Comparison of ENCODE assay signal across 9 mouse cellular contexts in the genomic region with DNA sequence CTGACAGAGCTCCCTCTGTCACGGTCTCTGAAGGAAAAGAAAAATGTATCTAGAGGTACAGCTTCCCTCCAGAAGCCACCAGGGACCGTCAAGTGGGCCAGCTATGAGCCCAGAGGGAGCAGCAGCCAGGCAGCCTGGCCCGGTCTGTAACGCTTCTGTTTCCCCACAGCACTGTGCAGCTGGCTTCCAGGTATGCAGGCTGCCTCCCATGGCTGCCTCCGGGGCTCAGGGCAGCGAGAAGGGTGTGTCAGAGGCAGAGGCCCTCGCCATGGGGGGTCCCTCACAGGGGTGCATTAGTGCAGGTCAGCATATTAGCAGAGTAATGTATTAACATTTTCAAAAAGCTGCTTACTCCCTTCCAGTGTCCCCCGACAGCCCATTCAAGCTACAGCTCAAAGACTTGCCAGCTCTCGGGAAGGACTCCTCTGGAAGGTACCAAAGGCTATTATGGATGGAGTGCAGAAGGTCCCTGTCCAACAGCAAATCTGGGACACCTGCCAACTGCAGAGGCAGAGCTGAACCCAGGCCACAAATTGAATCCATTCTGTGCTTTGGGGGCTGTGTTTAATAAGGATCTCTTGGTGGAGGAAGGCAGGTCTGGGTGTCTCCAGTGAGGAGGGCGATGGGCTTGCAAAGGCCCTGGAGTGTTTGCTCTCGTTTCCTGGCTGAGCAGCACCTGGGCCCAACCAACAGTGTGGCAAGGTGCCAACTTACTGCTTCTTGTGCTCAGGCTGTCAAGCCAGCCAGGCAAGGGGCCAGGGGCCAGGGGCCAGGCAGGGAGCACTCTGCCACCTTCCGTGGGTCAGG. TPM values are rescaled to one million over a fixed set of nuclear protein-coding genes. Genes with fewer than 3 reads are reported as not detected.
DNase-seq lines count a peak whose midpoint lies in the region; ATAC-seq and TF ChIP-seq lines count a peak whose summit lies in the region.
"Had no signal": no experiment of that assay in that cellular context is flagged by ENCODE, and none has a peak within 500 bp of the region (broad histone marks: within the 10 kb centered on the region; RNA-seq: fewer than 3 reads in every experiment).

No protein-coding gene starts in this region.

- in situ Hi-C loops in Patski (cut with MboI; ENCODE audit: low pct_unique_long_range_greater_than_20kb) = no loop called here

- H3K36me3 ChIP-seq in liver, embryonic 13.5 days = peaks cover 73% of the 10 kb centered on the region

- POLR2A ChIA-PET in Patski (lab: Charles Lee) = interaction anchor here (1.2 kb wide), 1 partner anchor 10 kb away, joined by 4 read pairs; no protein-coding TSS in a partner anchor

- 82% methylated on average over 12 of the region's 12 CpGs for WGBS in liver, embryonic 13.5 days (ENCODE audit: insufficient replicate concordance)

- no peaks in the 10 kb centered on the region for H3K9me3 ChIP-seq in liver, embryonic 13.5 days (replicated peaks)

- peak; percentile 49 for DNase-seq in gastrocnemius, adult 18-20 months (ENCODE audit: low spot score)
- DNase-seq in gastrocnemius, postnatal 36 days = no peak
- no peak for DNase-seq in Patski (ENCODE audit: low read depth, low spot score)
- peak; percentile 53 for DNase-seq in gastrocnemius, postnatal 14 days
- no peak for DNase-seq in liver, embryonic 13.5 days
- no peak for DNase-seq in embryo, embryonic 11 days
- no peak for DNase-seq in thymus, postnatal 0 days (ENCODE audit: low spot score)
- no peak for DNase-seq in layer of hippocampus, postnatal 25 days (ENCODE audit: extremely low spot score in 1 of 2, low spot score in 1 of 2)

- intact Hi-C loops in gastrocnemius, postnatal 36 days (cut with DNase I) = no loop called here
- intact Hi-C loops in gastrocnemius, postnatal 14 days (cut with DNase I; ENCODE audit: low total_unique reads) = no loop called here

- no peak overlapping the region for H3K4me3 ChIP-seq in liver, embryonic 13.5 days (replicated peaks)
- H3K4me3 ChIP-seq: layer of hippocampus, adult 2 months had no signal

- peaks cover 47% of the 10 kb centered on the region for H3K4me1 ChIP-seq in liver, embryonic 13.5 days (replicated peaks)

- peak overlapping the region; percentile 83 for H3K27ac ChIP-seq in liver, embryonic 13.5 days
- H3K27ac ChIP-seq: layer of hippocampus, adult 2 months had no signal

- CTCF ChIA-PET in Patski (lab: Charles Lee) = no interaction called here

- peak; percentile 68 for ATAC-seq in Patski
- ATAC-seq in liver, embryonic 13.5 days (ENCODE audit: low read depth) = no peak

- no peak for TF ChIP-seq CTCF in Patski (IDR thresholded peaks at IDR 0.05)

- no peak overlapping the region for H3K9ac ChIP-seq in liver, embryonic 13.5 days

- no peak overlapping the region for H3K4me2 ChIP-seq in liver, embryonic 13.5 days

- no peaks in the 10 kb centered on the region for H3K27me3 ChIP-seq in Patski
- no peaks in the 10 kb centered on the region for H3K27me3 ChIP-seq in liver, embryonic 13.5 days

RNA-seq across cellular contexts. Expression of a gene that starts 6.6 kb away (rescaled TPM):
- total RNA-seq in gastrocnemius, adult 18-20 months (2021) = 1 to 10 TPM; 2.0 to 2.5 TPM
- total RNA-seq in gastrocnemius, postnatal 36 days (2021) = 1 to 10 TPM; 1.7 to 2.0 TPM
- polyA plus RNA-seq in Patski (2021) = 11.9 TPM
- 1 to 10 TPM; 2.6 to 4.0 TPM for total RNA-seq in gastrocnemius, postnatal 14 days (2021)
- 0.48 and 0.59 TPM in 2 replicates for polyA plus RNA-seq in liver, embryonic 13.5 days (2015; fragmentation: Nextera tagmentation; extraction: Ambion mirVana)
- 1.9 and 2.1 TPM in 2 replicates for polyA plus RNA-seq in thymus, postnatal 0 days (2015; fragmentation: Nextera tagmentation; extraction: Ambion mirVana)
- 10 to 100 TPM; 46.3 to 73.9 TPM for total RNA-seq in layer of hippocampus, postnatal 25 days (2021)

RNA-seq across cellular contexts. Expression of a gene that starts 11.2 kb away (rescaled TPM):
- 10 to 100 TPM; 12.9 to 16.2 TPM for total RNA-seq in gastrocnemius, adult 18-20 months (2021)
- total RNA-seq in gastrocnemius, postnatal 36 days (2021) = 10 to 100 TPM; 13.3 to 15.3 TPM
- 55.9 TPM for polyA plus RNA-seq in Patski (2021)
- 10 to 100 TPM; 19.9 to 21.7 TPM for total RNA-seq in gastrocnemius, postnatal 14 days (2021)
- polyA plus RNA-seq in liver, embryonic 13.5 days (2015; fragmentation: Nextera tagmentation; extraction: Ambion mirVana) = 119 TPM in 2 replicates
- polyA plus RNA-seq in thymus, postnatal 0 days (2015; fragmentation: Nextera tagmentation; extraction: Ambion mirVana) = 93.7 and 103 TPM in 2 replicates
- total RNA-seq in layer of hippocampus, postnatal 25 days (2021) = 10 to 100 TPM; 41.2 to 46.5 TPM

RNA-seq across cellular contexts. Expression of a gene that starts 21.2 kb away (rescaled TPM):
- not detected for total RNA-seq in gastrocnemius, adult 18-20 months (2021)
- not detected for total RNA-seq in gastrocnemius, postnatal 36 days (2021)
- polyA plus RNA-seq in Patski (2021) = not detected
- total RNA-seq in gastrocnemius, postnatal 14 days (2021) = not detected
- polyA plus RNA-seq in liver, embryonic 13.5 days (2015; fragmentation: Nextera tagmentation; extraction: Ambion mirVana) = 0.13 TPM in 1 of 2 replicates, not detected in the other
- 0.15 and 0.17 TPM in 2 replicates for polyA plus RNA-seq in thymus, postnatal 0 days (2015; fragmentation: Nextera tagmentation; extraction: Ambion mirVana)
- under 1 TPM; 0.17 to 0.21 TPM for total RNA-seq in layer of hippocampus, postnatal 25 days (2021)
- total RNA-seq: layer of hippocampus, adult 2 months had no signal

RNA-seq across cellular contexts. Expression of a gene that starts 56.7 kb away (rescaled TPM):
- 1 to 10 TPM; 1.1 to 2.3 TPM for total RNA-seq in gastrocnemius, adult 18-20 months (2021)
- total RNA-seq in gastrocnemius, postnatal 36 days (2021) = 1 to 10 TPM; 6.2 to 7.4 TPM
- polyA plus RNA-seq in Patski (2021) = 40.3 TPM
- total RNA-seq in gastrocnemius, postnatal 14 days (2021) = 10 to 100 TPM; 33.9 to 47.3 TPM
- polyA plus RNA-seq in liver, embryonic 13.5 days (2015; fragmentation: Nextera tagmentation; extraction: Ambion mirVana) = 21.8 and 22.5 TPM in 2 replicates
- polyA plus RNA-seq in thymus, postnatal 0 days (2015; fragmentation: Nextera tagmentation; extraction: Ambion mirVana) = 24.4 and 32.8 TPM in 2 replicates
- 1 to 10 TPM; 5.2 to 5.7 TPM for total RNA-seq in layer of hippocampus, postnatal 25 days (2021)

Comparison
In these comparisons a context has a peak if more than half of its experiments do, and no peak if none do; other contexts are left out.
1. DNase-seq: peak in gastrocnemius, adult 18-20 months (single experiment) and gastrocnemius, postnatal 14 days (single experiment); none in gastrocnemius, postnatal 36 days (0 of 2), Patski (single experiment), liver, embryonic 13.5 days (single experiment), embryo, embryonic 11 days (single experiment), thymus, postnatal 0 days (single experiment) and layer of hippocampus, postnatal 25 days (0 of 2).
2. RNA of a gene that starts 6.6 kb away (total RNA-seq): 46.3 to 73.9 TPM in layer of hippocampus, postnatal 25 days; 2.6 to 4.0 TPM in gastrocnemius, postnatal 14 days, 2.0 to 2.5 TPM in gastrocnemius, adult 18-20 months and 1.7 to 2.0 TPM in gastrocnemius, postnatal 36 days; every median in the first group is over 4 times any median in the second.